Mouse (Mus musculus): ENCODE data around the gene Car2.

DNA sequence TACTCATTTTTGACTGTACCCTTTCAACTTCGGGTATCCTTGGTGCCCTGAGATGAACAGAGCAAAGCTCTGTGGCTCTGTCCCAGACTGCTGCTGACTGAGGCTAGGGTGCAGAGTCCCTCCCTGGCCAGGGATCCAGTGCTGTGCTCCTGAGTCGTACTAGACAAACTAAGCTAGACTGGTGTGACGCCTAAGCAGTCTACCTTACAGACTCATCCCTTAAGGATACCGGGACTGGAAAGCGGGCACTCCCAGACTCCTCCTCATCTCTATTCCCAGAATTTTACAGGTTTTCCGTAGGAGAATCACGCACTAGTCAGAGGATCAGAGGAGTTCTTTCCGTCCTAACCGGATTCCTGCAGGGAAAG lies 23.4 kb upstream of the Car2 start:
- TF ChIP-seq EP300 (IDR thresholded peaks at IDR 0.05; ENCODE audit: low read depth) (no peak), CTCF (IDR thresholded peaks at IDR 0.05; ENCODE audit: low read depth) (no peak)

Data from liver, embryonic 14.5 days (tissue).